Mouse (Mus musculus) CH12.LX (cell line): ENCODE measurements around the gene Pde9a. TPM values are rescaled to one million over a fixed set of nuclear protein-coding genes. Genes with fewer than 3 reads are reported as not detected.

Experiments used
- DNase-seq: peaks from one replicate; pipeline ENCODE4 v3.0.0-alpha.2; 2013; ENCODE audit errors: extremely low read depth
- H3K27ac ChIP-seq: 2 replicates; pipeline ENCODE4 v1.5.1; 2012; ENCODE audit warnings: low read depth, mild to moderate bottlenecking, control low read depth, moderate library complexity; ENCODE audit not compliant: insufficient read depth
- H3K27me3 ChIP-seq: replicated peaks from 2 replicates; pipeline ENCODE3; 2012; ENCODE audit warnings: inconsistent platforms
- H3K36me3 ChIP-seq, 2 experiments: replicated peaks in 1 of 2; 2 replicates each; pipeline versions ENCODE3 to v1.6.1; 2012; ENCODE audit warnings: inconsistent platforms in 1 of 2, low read length in 1 of 2, mild to moderate bottlenecking in 1 of 2, mixed read lengths in 1 of 2, moderate library complexity in 1 of 2; ENCODE audit not compliant: control insufficient read depth in 1 of 2, insufficient read depth in 1 of 2
- H3K4me1 ChIP-seq, 2 experiments: 2 replicates each; pipeline ENCODE4 v1.6.1; 2012; ENCODE audit warnings: inconsistent platforms in 1 of 2, moderate library complexity in 1 of 2; ENCODE audit not compliant: insufficient read depth in 2 of 2, control insufficient read depth in 1 of 2
- H3K4me2 ChIP-seq: 2 replicates; pipeline ENCODE4 v1.6.1; 2012; ENCODE audit warnings: low read depth, mild to moderate bottlenecking, control low read depth; ENCODE audit not compliant: poor library complexity, insufficient read depth, severe bottlenecking
- H3K4me3 ChIP-seq, 3 experiments: fragments of 150-350 bp in 1 of 3; sonication (generic) in 1 of 3; replicated peaks in 1 of 3; 2 replicates each; pipeline versions ENCODE3 to v1.5.1; 2011 to 2012; ENCODE audit warnings: low read depth in 2 of 3, low read length in 2 of 3, mild to moderate bottlenecking in 2 of 3, moderate library complexity in 2 of 3, control low read depth in 1 of 3, improper control_type of control experiment in 1 of 3, inconsistent platforms in 1 of 3, mixed read lengths in 1 of 3; ENCODE audit not compliant: poor library complexity in 1 of 3
- H3K79me2 ChIP-seq: replicated peaks from 2 replicates; pipeline ENCODE4 v1.6.1; 2012; ENCODE audit warnings: mild to moderate bottlenecking, moderate library complexity; ENCODE audit not compliant: control insufficient read depth, poor library complexity, insufficient read depth, severe bottlenecking; ENCODE audit errors: extremely low read depth
- H3K9ac ChIP-seq: 2 replicates; pipeline ENCODE4 v1.6.1; 2012; ENCODE audit warnings: low read depth, mild to moderate bottlenecking, control low read depth, moderate library complexity; ENCODE audit not compliant: insufficient read depth
- H3K9me3 ChIP-seq: replicated peaks from 2 replicates; pipeline ENCODE3; 2012; ENCODE audit warnings: low read length, inconsistent platforms, mixed read lengths
- GABPA ChIP-seq: IDR thresholded peaks from 2 replicates; pipeline ENCODE4 v1.6.1; 2012; ENCODE audit warnings: low read depth, low read length, improper control_type of control experiment, inconsistent platforms; ENCODE audit not compliant: insufficient replicate concordance
- HCFC1 ChIP-seq: IDR thresholded peaks from 2 replicates; pipeline ENCODE4 v1.6.1; 2012; ENCODE audit warnings: low read depth, mild to moderate bottlenecking, inconsistent platforms, low read length, improper control_type of control experiment
- IRF4 ChIP-seq: IDR thresholded peaks from 2 replicates; pipeline ENCODE4 v1.6.1; 2014; ENCODE audit warnings: low read depth, mild to moderate bottlenecking, inconsistent platforms, low read length, improper control_type of control experiment
- JUND ChIP-seq: conservative IDR thresholded peaks from 2 replicates; pipeline ENCODE4 v1.6.1; 2011; ENCODE audit warnings: low read depth, low read length, improper control_type of control experiment
- KAT2A ChIP-seq: IDR thresholded peaks from 2 replicates; pipeline ENCODE4 v1.6.1; 2012; ENCODE audit warnings: low read length, improper control_type of control experiment, inconsistent platforms; ENCODE audit not compliant: insufficient replicate concordance
- MAFK ChIP-seq: IDR thresholded peaks from 2 replicates; pipeline ENCODE4 v1.6.1; 2011; ENCODE audit warnings: low read length, improper control_type of control experiment; ENCODE audit not compliant: insufficient replicate concordance
- MAZ ChIP-seq: IDR thresholded peaks from 2 replicates; pipeline ENCODE4 v1.6.1; 2012; ENCODE audit warnings: low read depth, mild to moderate bottlenecking, inconsistent platforms, low read length, improper control_type of control experiment, moderate library complexity
- MEF2A ChIP-seq: IDR thresholded peaks from 2 replicates; pipeline ENCODE4 v1.6.1; 2014; ENCODE audit warnings: low read depth, mild to moderate bottlenecking, inconsistent platforms, low read length, improper control_type of control experiment, borderline replicate concordance
- MXI1 ChIP-seq: IDR thresholded peaks from 2 replicates; pipeline ENCODE4 v1.6.1; 2011; ENCODE audit warnings: mild to moderate bottlenecking, low read depth, low read length, improper control_type of control experiment
- MYC ChIP-seq: IDR thresholded peaks from 2 replicates; pipeline ENCODE4 v1.6.1; 2011; ENCODE audit warnings: low read depth, mild to moderate bottlenecking, improper control_type of control experiment, low read length
- NRF1 ChIP-seq: IDR thresholded peaks from 2 replicates; pipeline ENCODE4 v1.6.1; 2014; ENCODE audit warnings: low read depth, mild to moderate bottlenecking, inconsistent platforms, low read length, improper control_type of control experiment, moderate library complexity
- POLR2AphosphoS2 ChIP-seq: IDR thresholded peaks from 2 replicates; pipeline ENCODE4 v1.6.1; 2011; ENCODE audit warnings: low read depth, low read length, improper control_type of control experiment
- RCOR1 ChIP-seq: conservative IDR thresholded peaks from 2 replicates; pipeline ENCODE4 v1.6.1; 2012; ENCODE audit warnings: low read depth, mild to moderate bottlenecking, inconsistent platforms, low read length, improper control_type of control experiment
- SIN3A ChIP-seq: IDR thresholded peaks from 2 replicates; pipeline ENCODE4 v1.6.1; 2012; ENCODE audit warnings: low read length, improper control_type of control experiment, inconsistent platforms
- SMC3 ChIP-seq: IDR thresholded peaks from 2 replicates; pipeline ENCODE4 v1.6.1; 2011; ENCODE audit warnings: low read depth, low read length, improper control_type of control experiment
- TBP ChIP-seq: conservative IDR thresholded peaks from 2 replicates; pipeline ENCODE4 v1.6.1; 2011; ENCODE audit warnings: low read depth, low read length, improper control_type of control experiment
- USF2 ChIP-seq: conservative IDR thresholded peaks from 2 replicates; pipeline ENCODE4 v1.6.1; 2011; ENCODE audit warnings: low read depth, low read length, improper control_type of control experiment
- ZC3H11A ChIP-seq: IDR thresholded peaks from 2 replicates; pipeline ENCODE4 v1.6.1; 2012; ENCODE audit warnings: low read depth, mild to moderate bottlenecking, inconsistent platforms, low read length, improper control_type of control experiment
- ZNF384 ChIP-seq: IDR thresholded peaks from 2 replicates; pipeline ENCODE4 v1.6.1; 2012; ENCODE audit warnings: low read depth, low read length, improper control_type of control experiment, inconsistent platforms
- dilution Hi-C: fragments of 300-500 bp; cut with MboI; formaldehyde crosslinking; loops from 2 replicates; pipeline ENCODE4 v1.14.3; 2020; ENCODE audit warnings: low sequenced_read_pairs; ENCODE audit not compliant: extremely low pct_unique_long_range_greater_than_20kb, extremely low pct_ligation_motif_present
- in situ Hi-C: fragments of 300-500 bp; cut with MboI; formaldehyde crosslinking; loops from 3 replicates; pipeline ENCODE4 v1.14.3; 2019; ENCODE audit warnings: low sequenced_read_pairs, low pct_ligation_motif_present, low pct_unique_long_range_greater_than_20kb, mixed read lengths
- polyA plus RNA-seq: library from polyadenylated mRNA; unstranded; fragments of >175 nt; gene quantifications from 2 replicates; pipeline ENCODE4 v1.2.1, GENCODE M21; 2012; ENCODE audit warnings: low read depth; ENCODE audit not compliant: insufficient read length
- total RNA-seq, 2 experiments: library from RNA; depleted of rRNA; stranded (reverse); fragments of 300-350 nt in 1 of 2; fragments of >200 nt in 1 of 2; gene quantifications; 2 replicates each; pipeline ENCODE4 v1.2.3; 2012 to 2014

Gene Pde9a
- total and polyA plus RNA-seq, 3 experiments: not detected

- Histone ChIP-seq H3K79me2 (no peaks in the 10 kb centered on the region), H3K4me3 (no peak overlapping the region), H3K27me3 (no peaks in the 10 kb centered on the region), H3K4me2 (no peak overlapping the region), H3K27ac (no peak overlapping the region), H3K36me3 (peaks cover 0 to 2% of the 10 kb centered on the region in 2 experiments), H3K4me1 (peaks cover 10 to 17% of the 10 kb centered on the region in 2 experiments), H3K9ac (no peak overlapping the region), H3K9me3 (peaks cover 9% of the 10 kb centered on the region)
- no peak for DNase-seq
- in situ Hi-C loops (no loop called here), dilution Hi-C loops (no loop called here)
- TF ChIP-seq SMC3 (no peak), NRF1 (no peak), SIN3A (no peak), POLR2AphosphoS2 (no peak), ZC3H11A (no peak), RCOR1 (no peak), JUND (no peak), GABPA (no peak), ZNF384 (no peak), MEF2A (no peak), TBP (no peak), MAFK (no peak), IRF4 (no peak), MAZ (no peak), KAT2A (no peak)
Observed at GRCm38 (mm10) chr17:31433978-31434797, 48.2 kb downstream of the Pde9a start.

- peaks cover 10 to 18% of the 10 kb centered on the region in 2 experiments for H3K4me1 ChIP-seq
- no peaks in the 10 kb centered on the region for H3K79me2 ChIP-seq
- H3K9ac ChIP-seq: no peak overlapping the region
- dilution Hi-C loops: no loop called here
- peaks cover 0 to 2% of the 10 kb centered on the region in 2 experiments for H3K36me3 ChIP-seq
- TF ChIP-seq MEF2A: no peak
- TF ChIP-seq USF2: no peak
- TF ChIP-seq MYC: no peak
- no peak for TF ChIP-seq HCFC1
- TF ChIP-seq NRF1: no peak
- TF ChIP-seq MAZ: no peak
- no peak for TF ChIP-seq MXI1
- no peak for TF ChIP-seq ZNF384
- H3K4me2 ChIP-seq: no peak overlapping the region
- peaks cover 3% of the 10 kb centered on the region for H3K9me3 ChIP-seq
- no peak for DNase-seq
- in situ Hi-C loops: no loop called here
- no peak overlapping the region for H3K4me3 ChIP-seq
- H3K27ac ChIP-seq: no peak overlapping the region
- H3K27me3 ChIP-seq: peaks cover 2% of the 10 kb centered on the region
Observed at GRCm38 (mm10) chr17:31434825-31435325, 48.9 kb downstream of the Pde9a start.
